Mouse (Mus musculus): ENCODE data around the gene BC005537.

- TF ChIP-seq CHD2 (IDR thresholded peaks at IDR 0.05; ENCODE audit: low read depth, low read length), result no peak
- no peak for TF ChIP-seq HCFC1 (IDR thresholded peaks at IDR 0.05; ENCODE audit: borderline replicate concordance, insufficient read depth, low read length)
- no peak for TF ChIP-seq MAFK (IDR thresholded peaks at IDR 0.05; ENCODE audit: insufficient read depth, low read depth, low read length)
Observed at GRCm38 (mm10) chr13:24791349-24791748, 10.1 kb upstream of the BC005537 start.

All from ES-E14 (cell line).